Mouse (Mus musculus) CD4-positive naive resting alpha-beta T cell, adult 76 days (primary cell): ENCODE measurements around the gene Tmem140. TPM values are rescaled to one million over a fixed set of nuclear protein-coding genes. Genes with fewer than 3 reads are reported as not detected.

Experiments used
- total RNA-seq: library from RNA; stranded (reverse); gene quantifications from one replicate; pipeline ENCODE4 v1.2.4, GENCODE M21; 2023

Tmem140 gene
- 7.1 TPM for total RNA-seq

DNA sequence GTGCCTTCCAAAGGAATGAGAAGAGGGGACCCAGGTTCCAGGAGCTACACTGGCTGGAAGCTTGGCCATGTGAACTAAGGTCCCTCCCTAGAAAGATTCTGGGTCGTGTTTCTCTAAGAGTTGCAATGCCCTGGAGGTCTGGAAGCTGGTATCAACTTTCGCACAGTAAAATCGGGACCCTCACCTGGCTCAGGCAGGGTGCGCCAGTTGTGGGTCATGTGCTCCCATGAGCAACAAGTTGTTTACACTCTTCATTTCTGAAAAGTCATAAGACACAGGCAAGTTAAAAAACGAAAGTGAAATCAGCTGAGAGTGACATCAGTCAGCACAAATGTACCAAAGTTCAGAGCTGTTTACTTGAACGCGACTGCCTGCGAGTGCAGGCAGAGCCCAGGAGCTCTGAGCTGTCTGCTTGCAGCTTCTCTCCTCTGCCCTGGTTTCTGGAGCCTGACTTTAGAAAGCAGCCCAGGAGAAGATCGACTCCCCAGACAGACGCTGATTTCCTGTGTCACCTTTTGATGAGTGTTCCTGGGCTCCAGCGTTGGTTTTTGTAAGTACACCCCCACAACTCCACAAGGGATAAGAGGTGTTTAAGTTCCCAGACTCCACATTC is at the start of gene Tmem140:
Tmem140 (plus strand) TSS at position 356 of the 613 bp plus-strand sequence.

DNA sequence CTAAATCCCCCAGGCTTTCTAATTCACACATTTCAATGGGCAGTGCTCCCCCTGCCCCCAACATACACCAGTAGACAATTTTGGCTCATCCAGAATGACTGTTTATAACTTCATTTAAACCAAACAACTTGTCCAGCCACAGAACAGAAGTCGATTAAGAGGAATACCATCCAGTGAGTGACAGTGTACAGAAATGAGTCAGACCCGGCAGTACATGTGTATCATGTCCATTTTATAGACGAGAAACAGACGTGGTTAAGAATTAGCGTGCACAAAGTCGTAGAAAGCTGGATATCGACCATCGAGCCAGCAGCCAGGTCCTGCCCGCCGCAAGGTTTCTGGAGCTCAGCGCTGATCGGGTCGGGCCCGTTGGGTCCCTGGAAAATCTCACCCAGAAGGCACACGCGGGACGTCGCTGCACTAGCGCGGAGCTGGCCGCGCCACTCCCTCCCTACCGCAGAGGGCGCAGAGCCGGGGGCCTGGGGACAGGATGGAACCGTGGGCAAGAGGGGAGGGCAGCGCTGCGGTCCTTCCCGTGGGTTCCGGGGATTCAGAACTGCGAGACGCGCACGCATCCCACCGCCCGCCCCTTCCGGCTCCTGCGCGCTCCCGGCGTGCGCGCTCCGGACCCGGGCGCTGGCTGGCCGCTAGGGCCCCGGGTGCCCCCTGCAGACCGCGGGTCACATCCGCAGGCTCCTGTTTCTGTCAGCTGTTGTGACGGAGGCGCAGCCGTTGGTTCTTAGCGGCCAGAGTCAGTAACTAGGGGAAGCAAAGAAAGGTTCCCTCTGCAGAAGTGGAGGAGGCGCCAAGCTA is 14.8 kb downstream of the Tmem140 start, which contains the start of gene Cyren:
Cyren (minus strand) TSS at position 552 of the 813 bp plus-strand sequence.

DNA sequence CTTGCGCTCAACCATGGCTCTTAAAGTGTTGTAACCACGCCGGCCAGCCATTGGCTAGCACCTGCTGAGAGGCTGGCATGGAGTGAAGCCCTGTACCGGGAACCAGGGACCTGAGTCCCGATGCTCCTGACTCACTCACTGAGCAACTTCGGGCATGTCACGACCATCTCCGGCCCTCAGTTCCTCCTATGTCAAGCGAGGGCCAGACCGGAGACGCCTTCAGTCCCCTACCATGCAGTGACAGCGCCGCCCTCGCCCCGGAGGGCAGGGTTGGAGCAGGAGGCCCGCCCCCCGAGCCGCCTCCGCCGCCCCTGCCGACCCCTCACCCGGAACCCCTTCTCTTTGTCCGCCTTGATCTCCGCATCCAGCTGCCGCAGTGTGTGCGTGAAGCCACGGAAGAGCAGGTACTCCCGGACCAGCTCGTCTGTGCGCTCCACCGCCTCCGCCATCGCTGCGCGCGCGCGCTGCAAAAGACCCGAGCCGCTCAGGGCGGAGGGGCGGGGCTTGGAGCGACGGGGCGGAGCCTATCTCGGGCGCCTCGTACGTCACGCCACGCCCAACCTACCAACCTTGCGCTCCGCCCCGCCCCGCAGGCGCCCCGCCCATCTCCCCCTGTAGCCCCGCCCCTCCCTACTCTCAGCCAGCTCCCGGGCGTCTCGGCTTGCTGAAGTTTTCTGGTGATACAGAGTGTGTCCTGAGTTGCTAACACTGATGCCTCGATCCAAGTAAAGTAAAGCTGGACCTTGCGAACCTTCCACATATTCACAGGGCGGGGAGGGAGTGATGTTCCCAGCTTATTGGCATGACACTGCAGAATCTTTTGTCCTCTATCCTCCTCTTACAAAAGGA is 47.6 kb downstream of the Tmem140 start, which contains the start of gene Wdr91:
Wdr91 (minus strand) TSS at position 506 of the 849 bp plus-strand sequence.

DNA sequence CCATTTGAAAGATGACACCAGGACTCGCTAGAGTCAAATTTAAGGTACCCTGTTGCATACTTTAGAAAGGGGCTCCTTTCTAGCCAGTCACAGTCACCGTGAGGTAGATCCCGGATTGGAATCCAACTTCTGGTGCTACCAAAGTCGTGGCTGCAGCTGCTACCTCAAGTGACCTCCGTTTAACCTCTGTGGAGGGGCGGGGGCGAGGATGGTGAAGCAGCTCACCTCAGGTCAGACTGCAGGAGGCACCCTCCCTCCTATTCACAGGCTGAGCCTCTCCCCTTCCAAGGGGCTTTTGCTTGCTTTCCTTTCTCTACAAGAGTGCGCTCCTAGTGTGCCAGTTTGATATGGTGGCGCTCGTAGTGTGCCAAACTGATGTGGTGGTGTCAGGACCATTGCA is 57.0 kb downstream of the Tmem140 start, which contains the start of gene Stra8:
Stra8 (plus strand) TSS at position 208 of the 400 bp plus-strand sequence.

Other genes with a start within 250 kb of the Tmem140 start
- 3.3 TPM for gene Agbl3, start 82.7 kb upstream of the Tmem140 start, total RNA-seq
- 7.7 TPM for gene Cyren, start 14.9 kb downstream of the Tmem140 start, total RNA-seq
- 51.2 TPM for gene Wdr91, start 47.7 kb downstream of the Tmem140 start, total RNA-seq
- gene Stra8, start 57.0 kb downstream of the Tmem140 start, total RNA-seq, result not detected
- 0.53 TPM for gene Slc23a4, start 125.3 kb downstream of the Tmem140 start, total RNA-seq